ENCODE assay signal across 17 mouse cellular contexts in the genomic region with DNA sequence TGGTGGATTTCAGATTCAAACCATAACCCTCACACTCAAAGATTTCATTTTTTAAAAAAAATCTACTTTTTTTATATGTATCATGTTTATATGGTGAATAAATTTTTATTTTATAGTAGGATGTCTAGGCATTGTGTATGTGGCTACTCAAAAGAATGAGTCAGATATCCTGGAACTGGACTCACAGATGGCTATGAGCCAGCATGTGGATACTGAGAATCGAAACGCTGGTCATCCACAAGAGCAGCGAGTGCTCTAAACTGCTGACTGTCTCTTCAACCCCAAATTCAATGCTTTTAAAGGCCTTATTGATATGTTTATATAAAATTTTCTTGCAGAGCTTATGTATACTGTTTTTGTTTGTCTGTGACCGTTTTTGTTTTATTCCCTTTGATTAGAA. TPM values are rescaled to one million over a fixed set of nuclear protein-coding genes. Genes with fewer than 3 reads are reported as not detected.
DNase-seq lines count a peak whose midpoint lies in the region.
"Had no signal": no experiment of that assay in that cellular context is flagged by ENCODE, and none has a peak within 500 bp of the region (broad histone marks: within the 10 kb centered on the region; RNA-seq: fewer than 3 reads in every experiment).

No protein-coding gene starts in this region.

- peak; percentile 25 to 39 for DNase-seq in adrenal gland, postnatal 36 days
- DNase-seq in adrenal gland, adult (ENCODE audit: inconsistent age in 2 of 2, low spot score in 1 of 2) = no peak
- peak; percentile 76 for DNase-seq in 3T3-L1 (ENCODE audit: low read depth, low spot score)
- peak; percentile 42 for DNase-seq in 416B (ENCODE audit: low read depth)
- DNase-seq in NIH3T3 (ENCODE audit: low read depth) = peak; percentile 71
- no peak for DNase-seq in left cerebral cortex, adult 18-20 months (ENCODE audit: low spot score in 2 of 2)
- no peak for DNase-seq in kidney, adult 8-10 months
- DNase-seq in heart, adult 11 months = no peak
- DNase-seq: adrenal gland, postnatal 10 days; cerebellum, adult 11 months; cerebellum, adult 18-20 months; cerebellum, adult 8-10 months; cerebellum, adult 9-11 months; cerebellum, postnatal 14 days; embryo, embryonic 11 days; forebrain, postnatal 0 days had no signal

RNA-seq across cellular contexts. Expression of gene Thnsl1, which starts 52.8 kb away (rescaled TPM):
- 1 to 10 TPM; 4.6 to 8.9 TPM for total RNA-seq in adrenal gland, postnatal 36 days (2021)
- 10 to 100 TPM; 19.5 to 22.7 TPM for total RNA-seq in left cerebral cortex, adult 18-20 months (2021)

RNA-seq across cellular contexts. Expression of gene Enkur, which starts 53.1 kb away (rescaled TPM):
- under 1 TPM; 0.63 TPM for total RNA-seq in adrenal gland, postnatal 36 days (2021)
- 1 to 10 TPM; 4.8 to 4.9 TPM for total RNA-seq in left cerebral cortex, adult 18-20 months (2021)
- total RNA-seq: MEL had no signal

Comparison
In these comparisons a context has a peak if more than half of its experiments do, and no peak if none do; other contexts are left out.
1. DNase-seq: peak in adrenal gland, postnatal 36 days (2 of 2), 3T3-L1 (single experiment), 416B (single experiment) and NIH3T3 (single experiment); none in adrenal gland, adult (0 of 2), left cerebral cortex, adult 18-20 months (0 of 2), kidney, adult 8-10 months (0 of 2) and heart, adult 11 months (single experiment).